Mouse (Mus musculus) heart, postnatal 10 days (tissue): ENCODE data around the gene Mrpl12. TPM values are rescaled to one million over a fixed set of nuclear protein-coding genes. Genes with fewer than 3 reads are reported as not detected.
"Not testable (repeated sequence)": the region's sequence is repeated elsewhere in the genome, so short reads cannot be mapped to it uniquely, and the experiment has no call there.

Experiments used
- DNase-seq, 2 experiments: peaks; one replicate each; pipeline ENCODE4 v3.0.0; 2021
- intact Hi-C: fragments of 180-260 bp; cut with DNase I; formaldehyde crosslinking; loops from one replicate; pipeline ENCODE4 v1.15.1; 2025
- total RNA-seq, 2 experiments: library from RNA; stranded (reverse); gene quantifications; 2 replicates each; pipeline ENCODE4 v1.2.3; 2021

Mrpl12 gene
- total RNA-seq, 2 experiments from 2014 or later = 227 to 233 TPM

GRCm38 (mm10) chr11:120506899-120507298 is 22.5 kb downstream of the Mrpl12 start:
- no peak for DNase-seq
- intact Hi-C loops = no loop called here

- intact Hi-C loops = no loop called here
- DNase-seq = no peak
Observed at GRCm38 (mm10) chr11:120507611-120508289, 23.3 kb downstream of the Mrpl12 start.

GRCm38 (mm10) chr11:120508290-120508870 is 24.0 kb downstream of the Mrpl12 start:
- DNase-seq = no peak
- intact Hi-C loops = no loop called here

GRCm38 (mm10) chr11:120509940-120510339 is 25.5 kb downstream of the Mrpl12 start:
- intact Hi-C loops = loop anchor here (2.0 to 10.0 kb wide), 2 partner anchors 17 to 265 kb away; no protein-coding TSS in a partner anchor

GRCm38 (mm10) chr11:120510375-120511030 is 26.1 kb downstream of the Mrpl12 start:
- peak in 1 of 2 experiments; percentile 38 for DNase-seq
- intact Hi-C loops = loop anchor here (2.0 to 10.0 kb wide), 2 partner anchors 18 to 264 kb away; no protein-coding TSS in a partner anchor

More at GRCm38 (mm10) chr11:120509940-120510339, 25.5 kb downstream of the Mrpl12 start:
- no peak for DNase-seq

- intact Hi-C loops = loop anchor here (10.0 kb wide), 1 partner anchor 262 kb away; no protein-coding TSS in a partner anchor
- peak; percentile 38 to 40 for DNase-seq
Observed at GRCm38 (mm10) chr11:120512790-120513453, 28.5 kb downstream of the Mrpl12 start.

- DNase-seq = not testable (repeated sequence)
- intact Hi-C loops = loop anchor here (2.0 to 10.0 kb wide), 3 partner anchors 99 to 261 kb away; no protein-coding TSS in a partner anchor
Observed at GRCm38 (mm10) chr11:120514262-120514661, 29.8 kb downstream of the Mrpl12 start.

- peak; percentile 94 to 95 for DNase-seq
- intact Hi-C loops = loop anchor here (2.0 to 10.0 kb wide), 4 partner anchors 63 to 259 kb away; no protein-coding TSS in a partner anchor
Observed at GRCm38 (mm10) chr11:120515611-120516010, 31.2 kb downstream of the Mrpl12 start.

- DNase-seq = no peak
- intact Hi-C loops = loop anchor here (2.0 to 10.0 kb wide), 2 partner anchors 62 to 258 kb away; no protein-coding TSS in a partner anchor
Observed at GRCm38 (mm10) chr11:120517147-120517546, 32.7 kb downstream of the Mrpl12 start.

- peak; percentile 66 to 67 for DNase-seq
- intact Hi-C loops = loop anchor here (2.0 to 10.0 kb wide), 2 partner anchors 55 to 257 kb away; partner anchors contain the start of gene P4hb
Observed at GRCm38 (mm10) chr11:120518027-120518426, 33.6 kb downstream of the Mrpl12 start.

- intact Hi-C loops = loop anchor here (2.0 to 10.0 kb wide), 2 partner anchors 54 to 256 kb away; partner anchors contain the start of gene P4hb
- peak in 1 of 2 experiments; percentile 32 for DNase-seq
Observed at GRCm38 (mm10) chr11:120518558-120518957, 34.1 kb downstream of the Mrpl12 start.

GRCm38 (mm10) chr11:120519738-120520137 is 35.3 kb downstream of the Mrpl12 start:
- intact Hi-C loops = loop anchor here (2.0 to 10.0 kb wide), 4 partner anchors 19 to 255 kb away; partner anchors contain the start of genes Mcrip1 and P4hb
- DNase-seq = peak; percentile 85 to 87

GRCm38 (mm10) chr11:120520498-120520897 is 36.1 kb downstream of the Mrpl12 start:
- intact Hi-C loops = loop anchor here (2.0 kb wide), 2 partner anchors 18 to 28 kb away; partner anchors contain the start of gene Mcrip1

GRCm38 (mm10) chr11:120520967-120521540 is 36.6 kb downstream of the Mrpl12 start:
- intact Hi-C loops = loop anchor here (2.0 kb wide), 2 partner anchors 18 to 28 kb away; partner anchors contain the start of gene Mcrip1
- DNase-seq = peak; percentile 88

More at GRCm38 (mm10) chr11:120520498-120520897, 36.1 kb downstream of the Mrpl12 start:
- peak in 1 of 2 experiments; percentile 36 for DNase-seq

GRCm38 (mm10) chr11:120522581-120522980 is 38.2 kb downstream of the Mrpl12 start:
- DNase-seq = no peak
- intact Hi-C loops = no loop called here

GRCm38 (mm10) chr11:120525959-120526358 is 41.5 kb downstream of the Mrpl12 start:
- intact Hi-C loops = no loop called here
- DNase-seq = no peak

GRCm38 (mm10) chr11:120527690-120528354 is 43.4 kb downstream of the Mrpl12 start:
- intact Hi-C loops = no loop called here
- no peak for DNase-seq

GRCm38 (mm10) chr11:120528903-120529302 is 44.5 kb downstream of the Mrpl12 start:
- DNase-seq = no peak
- intact Hi-C loops = no loop called here
